Mouse (Mus musculus): ENCODE results near the gene Fgd2.

Gene Fgd2

DNA sequence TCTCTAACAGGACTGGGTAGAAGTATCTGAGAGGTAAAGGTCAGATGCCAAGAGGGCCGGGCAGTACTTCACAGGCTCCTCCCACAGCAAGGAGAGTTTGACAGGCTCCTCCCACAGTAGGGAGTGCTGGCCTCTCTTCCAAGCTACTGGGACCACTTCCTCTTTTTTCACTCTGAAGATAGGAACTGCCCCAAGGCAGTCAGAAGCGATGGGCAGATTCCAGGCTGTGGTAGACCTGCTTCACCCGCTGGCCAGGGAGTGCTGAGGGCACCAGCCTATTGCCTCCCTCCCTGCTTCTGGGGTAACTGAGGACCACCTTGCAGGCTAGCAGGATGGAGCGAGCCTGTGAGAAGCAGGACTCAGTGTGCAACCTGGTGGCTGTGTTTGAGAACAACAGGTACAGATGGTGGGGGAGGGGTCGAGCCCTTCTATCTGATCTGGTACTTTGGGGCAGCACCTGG lies at the start of gene Fgd2:
TSS of gene Fgd2 (plus strand) at position 154 of the 461 bp plus-strand sequence.
- CTCF ChIA-PET = interaction anchor here (0.7 to 1.1 kb wide), 2 partner anchors 10 to 12 kb away, joined by 4 read pairs; no protein-coding TSS in a partner anchor

- CTCF ChIA-PET = interaction anchor here (0.6 kb wide), 1 partner anchor 36 kb away, joined by 3 read pairs; no protein-coding TSS in a partner anchor
Measured at GRCm38 (mm10) chr17:29311602-29312001, 49.1 kb upstream of the Fgd2 start.

DNA sequence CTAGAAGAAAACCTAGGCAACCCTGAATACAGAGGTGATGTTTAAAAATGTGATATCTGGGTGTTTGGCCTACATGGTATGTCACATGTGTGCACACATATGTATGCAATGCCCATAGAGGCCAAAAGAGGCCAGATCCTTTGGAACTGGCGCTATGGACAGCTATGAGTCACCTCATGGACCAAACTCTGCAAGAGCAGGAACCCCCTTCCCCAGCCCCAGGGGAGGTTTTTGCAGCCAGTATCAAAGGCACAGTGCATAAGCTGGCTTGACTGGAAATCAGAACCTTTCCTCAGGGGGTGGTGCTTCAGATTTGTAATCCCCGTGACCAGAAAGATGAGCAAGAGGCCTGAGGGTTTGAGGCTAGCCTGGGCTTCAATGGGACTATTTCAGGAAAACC lies 48.6 kb upstream of the Fgd2 start:
- CTCF ChIA-PET = no interaction called here

- CTCF ChIA-PET = no interaction called here
Measured at GRCm38 (mm10) chr17:29313300-29313699, 47.4 kb upstream of the Fgd2 start.

DNA sequence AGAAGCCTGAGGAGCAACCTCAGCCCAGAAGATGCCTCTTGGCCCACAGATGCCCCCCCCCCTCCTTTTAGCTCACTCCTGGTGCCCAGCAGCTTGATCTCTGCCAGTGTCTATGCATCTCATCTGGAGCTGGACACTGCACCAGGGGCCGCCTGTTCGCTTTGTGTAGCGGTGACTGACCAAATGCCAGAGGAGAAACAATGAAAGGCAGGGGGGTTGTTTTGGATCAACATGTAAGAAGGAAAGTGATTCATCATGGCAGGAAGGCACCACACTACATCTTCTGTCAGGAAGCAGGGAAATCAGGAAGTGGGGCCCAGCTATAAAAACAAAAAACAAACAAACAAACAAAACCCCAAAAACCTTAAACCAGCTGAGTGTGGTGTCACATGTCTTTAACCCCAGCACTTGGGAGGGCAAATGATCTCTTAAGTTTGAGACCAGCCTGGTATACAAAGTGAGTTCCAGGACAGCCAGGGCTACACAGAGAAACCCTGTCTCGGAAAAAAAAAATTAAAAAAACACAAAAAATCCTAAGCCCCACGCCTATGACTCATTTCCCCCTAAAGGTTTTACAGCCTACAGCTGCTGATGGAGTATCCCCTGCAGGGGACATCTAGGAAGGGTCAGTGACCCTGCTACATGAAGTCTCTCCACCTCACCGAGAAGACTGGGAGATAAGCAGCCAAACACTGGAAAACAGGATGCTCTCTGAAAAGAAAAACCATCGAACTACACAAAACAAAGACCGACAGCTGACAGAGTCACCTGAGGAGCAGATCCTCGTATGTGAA lies 44.8 kb upstream of the Fgd2 start:
- CTCF ChIA-PET = no interaction called here

DNA sequence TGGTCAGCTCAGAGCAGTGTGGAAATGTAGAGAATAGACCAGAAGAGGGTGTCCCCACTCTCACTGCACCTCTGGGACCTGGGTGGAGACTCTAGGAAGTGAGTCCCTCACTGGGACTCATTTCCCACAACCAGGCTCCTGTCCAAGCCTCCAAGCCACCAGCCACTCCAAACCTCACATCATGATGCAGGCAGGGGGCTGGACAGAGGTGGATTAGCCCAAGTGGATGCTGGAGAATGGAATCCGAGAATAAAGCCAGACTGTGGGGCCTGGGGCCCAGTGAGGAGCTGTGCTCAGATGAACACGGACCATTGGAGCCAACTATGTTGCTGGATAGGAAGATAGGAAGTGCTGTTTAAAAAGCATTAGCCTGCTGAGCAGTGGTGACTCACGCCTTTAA lies 43.8 kb upstream of the Fgd2 start:
- CTCF ChIA-PET = no interaction called here

- CTCF ChIA-PET = interaction anchor here (0.6 to 0.7 kb wide), 2 partner anchors 387 to 508 kb away, joined by 4 to 5 read pairs; no protein-coding TSS in a partner anchor
Measured at GRCm38 (mm10) chr17:29317380-29317779, 43.3 kb upstream of the Fgd2 start, which contains the start of gene Pi16. Gene Pi16, plus strand, starts transcription at chr17:29317680.

- CTCF ChIA-PET = no interaction called here
Measured at GRCm38 (mm10) chr17:29318731-29319250, 41.9 kb upstream of the Fgd2 start.

DNA sequence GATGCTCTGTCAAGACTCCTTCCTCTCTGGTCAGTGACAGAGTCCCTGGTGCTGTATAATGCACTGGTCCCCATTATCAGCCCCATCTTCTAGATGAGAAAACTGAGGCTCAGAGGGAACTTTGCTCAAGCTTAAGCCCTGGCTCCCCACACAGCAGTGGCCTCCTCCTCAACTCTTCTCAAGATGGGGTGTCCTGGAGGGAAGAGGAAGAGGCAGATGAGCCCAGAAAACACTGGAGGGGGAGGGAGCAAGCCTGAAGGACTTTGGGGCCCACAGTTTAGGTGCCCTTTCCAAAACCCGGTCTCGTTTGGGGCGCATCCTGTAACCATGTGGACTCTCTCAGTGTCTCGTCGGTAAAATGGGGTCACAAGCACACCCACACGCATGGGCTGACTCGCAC lies 41.2 kb upstream of the Fgd2 start:
- CTCF ChIA-PET = no interaction called here

DNA sequence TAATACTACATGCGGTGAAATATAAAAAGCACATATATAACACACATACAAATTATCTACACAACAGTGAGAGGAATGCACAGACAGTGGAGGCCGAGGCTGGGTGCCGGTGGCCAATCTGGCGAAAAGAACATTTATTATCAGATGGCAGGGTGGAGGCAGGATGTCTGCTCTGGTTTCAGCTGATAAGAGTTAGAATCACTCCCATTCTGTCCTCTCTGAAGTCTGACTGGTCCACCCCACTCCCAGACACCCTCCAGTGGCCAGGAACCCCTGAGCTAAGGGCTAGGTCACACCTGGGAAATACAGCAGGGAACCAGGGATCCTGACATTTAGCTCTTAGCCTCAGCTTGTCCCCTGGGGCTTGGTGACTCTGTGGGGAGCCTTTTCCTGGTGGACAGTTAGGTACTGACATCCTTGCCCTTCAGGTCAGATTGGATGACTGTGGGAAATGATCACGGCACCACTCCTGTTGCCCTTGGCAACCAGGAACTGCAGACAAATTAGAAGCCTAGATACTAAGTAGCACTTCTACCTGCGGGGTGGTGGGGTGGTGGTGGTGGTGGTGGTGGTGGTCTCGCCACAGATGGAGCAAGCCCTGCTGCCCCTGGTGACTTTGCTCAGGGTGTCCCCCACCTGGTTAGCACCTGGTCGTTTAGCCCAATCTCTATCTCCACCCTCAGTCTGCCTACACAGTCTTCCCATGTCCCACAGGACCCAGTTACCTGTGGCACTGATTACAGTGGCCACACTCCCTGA lies 40.7 kb upstream of the Fgd2 start:
- CTCF ChIA-PET = no interaction called here

- CTCF ChIA-PET = no interaction called here
Measured at GRCm38 (mm10) chr17:29321765-29322602, 38.7 kb upstream of the Fgd2 start.

GRCm38 (mm10) chr17:29322603-29322962 lies 38.1 kb upstream of the Fgd2 start:
- CTCF ChIA-PET = no interaction called here

GRCm38 (mm10) chr17:29323625-29324024 lies 37.1 kb upstream of the Fgd2 start:
- CTCF ChIA-PET = no interaction called here

DNA sequence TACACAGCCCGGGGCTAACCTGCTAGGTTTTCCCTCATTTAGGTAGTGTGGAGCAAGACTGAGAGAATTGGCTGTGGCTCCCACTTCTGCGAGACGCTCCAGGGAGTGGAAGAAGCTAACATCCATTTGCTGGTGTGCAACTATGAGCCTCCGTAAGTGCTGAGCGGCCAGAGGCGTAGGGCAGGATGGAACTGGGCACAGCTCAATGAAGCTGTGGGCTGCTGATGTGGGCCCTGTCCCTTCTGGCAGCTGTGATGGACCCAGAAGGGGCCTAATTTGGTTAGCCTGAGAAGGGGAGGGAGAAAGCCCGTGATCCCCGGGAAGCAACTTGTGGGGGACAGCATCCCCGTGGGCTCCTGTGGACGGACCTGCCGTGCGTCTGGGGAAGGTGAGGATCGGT lies 34.9 kb upstream of the Fgd2 start:
- CTCF ChIA-PET = no interaction called here

- CTCF ChIA-PET = no interaction called here
Measured at GRCm38 (mm10) chr17:29326531-29327529, 33.9 kb upstream of the Fgd2 start.

DNA sequence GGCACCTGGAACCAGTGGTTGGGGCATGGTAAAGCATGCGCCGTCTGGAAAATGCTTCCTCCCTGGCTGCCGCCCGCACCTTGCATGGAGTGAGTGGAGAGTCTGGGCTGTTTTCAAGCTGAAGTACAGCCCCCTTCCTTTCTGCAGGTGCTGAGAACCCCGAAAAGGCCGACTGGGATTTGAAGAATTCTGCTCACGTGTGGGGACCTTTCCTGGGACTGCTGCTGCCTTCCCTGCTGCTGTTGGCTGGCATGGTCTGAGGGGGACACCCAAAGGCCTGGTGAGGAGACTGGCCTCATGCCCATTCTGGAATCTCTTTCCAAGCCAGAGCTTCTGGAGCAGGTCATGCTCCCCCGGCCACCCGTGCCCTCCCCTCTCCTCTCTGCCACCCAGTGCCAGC lies 33.0 kb upstream of the Fgd2 start:
- CTCF ChIA-PET = no interaction called here

DNA sequence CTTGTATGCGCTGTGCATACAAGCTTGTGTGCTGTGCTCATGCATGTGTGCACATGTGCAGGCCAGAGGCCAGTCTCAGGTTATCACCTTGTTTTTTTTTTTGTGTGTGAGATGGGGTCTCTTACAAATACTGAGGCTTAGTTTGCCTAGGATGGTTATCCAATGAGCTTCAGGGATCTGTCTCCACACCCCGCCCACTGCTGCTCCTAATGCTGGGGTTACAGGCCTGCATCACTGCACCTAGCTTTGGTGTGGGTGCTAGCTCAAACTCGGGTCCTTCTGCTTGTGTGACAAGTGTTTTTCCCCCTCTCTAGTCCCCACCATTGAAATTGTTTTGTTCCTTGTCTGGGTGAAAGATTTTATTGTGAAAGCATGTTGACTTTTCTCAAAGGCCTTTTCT lies 30.5 kb upstream of the Fgd2 start:
- CTCF ChIA-PET = interaction anchor here (0.6 kb wide), 1 partner anchor 225 kb away, joined by 3 read pairs; no protein-coding TSS in a partner anchor

GRCm38 (mm10) chr17:29330671-29331410 lies 29.9 kb upstream of the Fgd2 start:
- CTCF ChIA-PET = no interaction called here

DNA sequence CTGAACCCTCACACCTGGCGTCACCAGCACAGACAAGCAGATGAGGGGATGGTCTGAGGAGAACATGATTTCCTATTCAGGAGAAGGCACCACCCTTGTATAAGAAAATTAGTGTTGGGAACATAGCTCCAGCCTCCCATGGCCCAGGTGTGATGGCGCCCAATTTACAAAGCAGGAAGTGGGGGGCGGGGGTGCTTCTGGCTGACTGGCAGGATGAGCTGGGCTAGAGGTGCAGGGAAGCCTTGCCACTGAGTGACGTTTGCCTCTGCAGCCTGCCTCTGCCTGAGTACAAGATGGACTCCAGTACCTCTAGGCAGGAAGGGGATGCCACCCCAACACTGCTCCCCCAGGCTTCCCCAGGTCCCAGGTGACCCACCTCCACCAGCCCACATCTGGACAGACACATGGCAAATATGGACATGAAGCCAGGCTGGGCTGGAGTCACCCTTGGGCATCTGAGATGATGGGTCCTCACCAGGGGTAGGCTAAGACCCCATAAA lies 28.5 kb upstream of the Fgd2 start:
- CTCF ChIA-PET = no interaction called here
